ENCODE assay signal across 20 mouse cellular contexts in genomic region chr6:78821251-78821650, GRCm38 (mm10).
DNase-seq lines count a peak whose midpoint lies in the region; ATAC-seq and TF ChIP-seq lines count a peak whose summit lies in the region.
"Had no signal": no experiment of that assay in that cellular context is flagged by ENCODE, and none has a peak within 500 bp of the region (broad histone marks: within the 10 kb centered on the region; RNA-seq: fewer than 3 reads in every experiment).

No protein-coding gene starts in this region.

- no peak for TF ChIP-seq CTCF in brain, embryonic 14.5 days (IDR thresholded peaks at IDR 0.05; ENCODE audit: borderline replicate concordance, extremely low read depth, insufficient read depth, insufficient read length)

- TF ChIP-seq POLR2A in brain, embryonic 14.5 days (IDR thresholded peaks at IDR 0.05; ENCODE audit: borderline replicate concordance, extremely low read depth, insufficient read depth, insufficient read length, poor library complexity, severe bottlenecking): no peak

- H3K4me3 ChIP-seq in forebrain, embryonic 14.5 days (ENCODE audit: low read depth, low read length): no peak overlapping the region
- H3K4me3 ChIP-seq in forebrain, embryonic 12.5 days (replicated peaks): no peak overlapping the region
- no peak overlapping the region for H3K4me3 ChIP-seq in midbrain, embryonic 16.5 days (ENCODE audit: low read depth, low read length)

- no peak overlapping the region for H3K9ac ChIP-seq in forebrain, embryonic 14.5 days (ENCODE audit: low read length)
- H3K9ac ChIP-seq in forebrain, embryonic 12.5 days: no peak overlapping the region
- H3K9ac ChIP-seq in midbrain, embryonic 16.5 days (ENCODE audit: low read depth, low read length): no peak overlapping the region

- no peaks in the 10 kb centered on the region for H3K9me3 ChIP-seq in forebrain, embryonic 14.5 days (replicated peaks; ENCODE audit: control insufficient read depth, low read length)
- H3K9me3 ChIP-seq in forebrain, embryonic 12.5 days: no peaks in the 10 kb centered on the region
- H3K9me3 ChIP-seq in midbrain, embryonic 16.5 days (replicated peaks; ENCODE audit: control insufficient read depth, low read length, poor library complexity, severe bottlenecking): no peaks in the 10 kb centered on the region; the same call in 1 of the 2 replicates

- no peak overlapping the region for H3K4me2 ChIP-seq in forebrain, embryonic 14.5 days (ENCODE audit: low read length)
- H3K4me2 ChIP-seq in forebrain, embryonic 12.5 days: no peak overlapping the region
- no peak overlapping the region for H3K4me2 ChIP-seq in midbrain, embryonic 16.5 days (ENCODE audit: low read length)

- H3K27me3 ChIP-seq in forebrain, embryonic 14.5 days (replicated peaks; ENCODE audit: control insufficient read depth, insufficient read depth, low read length): no peaks in the 10 kb centered on the region
- H3K27me3 ChIP-seq in forebrain, embryonic 12.5 days: no peaks in the 10 kb centered on the region
- no peaks in the 10 kb centered on the region for H3K27me3 ChIP-seq in midbrain, embryonic 16.5 days (ENCODE audit: control insufficient read depth, insufficient read depth, low read depth, low read length)
- H3K27me3 ChIP-seq: CH12.LX, Patski had no signal

- 77% methylated on average over 1 of the region's 1 CpGs for WGBS in forebrain, embryonic 14.5 days
- WGBS in forebrain, embryonic 12.5 days: 90% methylated on average over 1 of the region's 1 CpGs
- WGBS in midbrain, embryonic 16.5 days: 90% methylated on average over 1 of the region's 1 CpGs

- no peak for ATAC-seq in forebrain, embryonic 14.5 days
- no peak for ATAC-seq in forebrain, embryonic 12.5 days (ENCODE audit: low FRiP score)
- no peak for ATAC-seq in midbrain, embryonic 16.5 days
- ATAC-seq: activated CD4-positive, CD25-positive, alpha-beta regulatory T cell, adult 4 months; CD4-positive, CD25-positive, alpha-beta regulatory T cell, adult 4 months; Patski had no signal

- peaks cover 2% of the 10 kb centered on the region; the same call in 1 of the 2 replicates for H3K4me1 ChIP-seq in forebrain, embryonic 14.5 days (ENCODE audit: control insufficient read depth, insufficient read depth, low read length)
- H3K4me1 ChIP-seq in forebrain, embryonic 12.5 days: peaks cover 3% of the 10 kb centered on the region; the same call in 1 of the 2 replicates
- no peaks in the 10 kb centered on the region for H3K4me1 ChIP-seq in midbrain, embryonic 16.5 days (ENCODE audit: control insufficient read depth, insufficient read depth, low read length)

- DNase-seq in forebrain, embryonic 14.5 days (ENCODE audit: low spot score): peak; percentile 54
- peak; percentile 59 for DNase-seq in brain, embryonic 14.5 days (ENCODE audit: low read depth)
- DNase-seq: adrenal gland, adult 2 months; adrenal gland, adult 8-10 months; adrenal gland, postnatal 10 days; adrenal gland, postnatal 14 days; adrenal gland, postnatal 25 days; adrenal gland, postnatal 36 days; B cell, adult 2 months; cerebellum, adult 11 months; cerebellum, adult 11-12 months; cerebellum, adult 18-20 months; cerebellum, adult 2 months had no signal

- no peak overlapping the region for H3K27ac ChIP-seq in forebrain, embryonic 14.5 days (ENCODE audit: low read depth, low read length)
- H3K27ac ChIP-seq in forebrain, embryonic 12.5 days: no peak overlapping the region
- H3K27ac ChIP-seq in midbrain, embryonic 16.5 days (ENCODE audit: low read length): no peak overlapping the region

- no peaks in the 10 kb centered on the region for H3K36me3 ChIP-seq in forebrain, embryonic 14.5 days (ENCODE audit: control insufficient read depth, insufficient read depth, low read length)
- no peaks in the 10 kb centered on the region for H3K36me3 ChIP-seq in forebrain, embryonic 12.5 days (replicated peaks)
- H3K36me3 ChIP-seq in midbrain, embryonic 16.5 days (ENCODE audit: control insufficient read depth, insufficient read depth, low read length): no peaks in the 10 kb centered on the region
- H3K36me3 ChIP-seq: G1E had no signal
